Mouse (Mus musculus): ENCODE data around the gene Gm10719. TPM values are rescaled to one million over a fixed set of nuclear protein-coding genes. Genes with fewer than 3 reads are reported as not detected.

Gene Gm10719
- 0.14 TPM in 1 of 2 replicates, not detected in the other for polyA plus RNA-seq (2012; rRNA removed)

GRCm38 (mm10) chr9:3017108-3017507 is at the start of gene Gm10719:
Gm10719 (plus strand) TSS chr9:3017408.

GRCm38 (mm10) chr9:3000445-3000972 is 16.7 kb upstream of the Gm10719 start, which contains the start of gene Gm10722:
Gm10722 (plus strand) TSS chr9:3000922.

GRCm38 (mm10) chr9:3002794-3003396 is 14.3 kb upstream of the Gm10719 start, which contains the start of gene Gm11168:
Gm11168 (plus strand) TSS chr9:3003346.

DNA sequence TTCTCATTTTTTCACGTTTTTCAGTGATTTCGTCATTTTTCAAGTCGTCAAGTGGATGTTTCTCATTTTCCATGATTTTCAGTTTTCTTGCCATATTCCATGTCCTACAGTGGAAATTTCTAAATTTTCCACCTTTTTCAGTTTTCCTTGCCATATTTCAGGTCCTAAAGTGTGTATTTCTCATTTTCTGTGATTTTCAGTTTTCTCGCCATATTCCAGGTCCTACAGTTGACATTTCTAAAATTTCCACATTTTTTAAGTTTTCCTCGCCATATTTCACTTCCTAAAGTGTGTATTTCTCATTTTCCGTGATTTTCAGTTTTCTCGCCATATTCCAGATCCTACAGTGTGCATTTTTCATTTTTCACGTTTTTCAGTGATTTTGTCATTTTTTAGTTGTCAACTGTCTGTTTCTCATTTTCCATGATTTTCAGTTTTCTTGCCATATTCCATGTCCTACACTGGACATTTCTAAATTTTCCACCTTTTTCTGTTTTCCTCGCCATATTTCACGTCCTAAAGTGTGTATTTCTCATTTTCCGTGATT is 4.4 kb upstream of the Gm10719 start, which contains the start of gene Gm10721:
TSS of gene Gm10721 (plus strand) at position 408 of the 547 bp plus-strand sequence.

DNA sequence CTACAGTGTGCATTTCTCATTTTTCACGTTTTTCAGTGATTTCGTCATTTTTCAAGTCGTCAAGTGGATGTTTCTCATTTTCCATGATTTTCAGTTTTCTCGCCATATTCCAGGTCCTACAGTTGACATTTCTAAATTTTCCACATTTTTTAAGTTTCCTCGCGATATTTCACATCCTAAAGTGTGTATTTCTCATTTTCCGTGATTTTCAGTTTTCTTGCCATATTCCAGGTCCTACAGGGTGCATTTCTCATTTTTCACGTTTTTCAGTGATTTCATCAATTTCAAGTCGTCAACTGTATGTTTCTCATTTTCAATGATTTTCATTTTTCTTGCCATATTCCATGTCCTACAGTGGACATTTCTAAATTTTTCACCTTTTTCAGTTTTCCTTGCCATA is 1.9 kb upstream of the Gm10719 start, which contains the start of gene Gm10720:
TSS of gene Gm10720 (plus strand) at position 301 of the 400 bp plus-strand sequence.

DNA sequence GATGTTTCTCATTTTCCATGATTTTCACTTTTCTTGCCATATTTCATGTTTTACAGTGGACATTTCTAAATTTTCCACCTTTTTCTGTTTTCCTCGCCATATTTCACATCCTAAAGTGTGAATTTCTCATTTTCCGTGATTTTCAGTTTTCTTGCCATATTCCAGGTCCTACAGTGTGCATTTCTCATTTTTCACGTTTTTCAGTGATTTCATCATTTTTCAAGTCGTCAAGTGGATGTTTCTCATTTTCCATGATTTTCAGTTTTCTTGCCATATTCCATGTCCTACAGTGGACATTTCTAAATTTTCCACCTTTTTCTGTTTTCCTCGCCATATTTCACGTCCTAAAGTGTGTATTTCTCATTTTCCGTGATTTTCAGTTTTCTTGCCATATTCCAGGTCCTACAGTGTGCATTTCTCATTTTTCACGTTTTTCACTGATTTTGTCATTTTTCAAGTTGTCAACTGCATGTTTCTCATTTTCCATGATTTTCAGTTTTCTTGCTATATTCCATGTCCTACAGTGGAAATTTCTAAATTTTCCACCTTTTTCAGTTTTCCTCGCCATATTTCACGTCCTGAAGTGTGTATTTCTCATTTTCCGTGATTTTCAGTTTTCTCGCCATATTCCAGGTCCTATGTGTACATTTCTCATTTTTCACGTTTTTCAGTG is 6.2 kb downstream of the Gm10719 start, which contains the start of gene Gm10718:
TSS of gene Gm10718 (plus strand) at position 236 of the 673 bp plus-strand sequence.

DNA sequence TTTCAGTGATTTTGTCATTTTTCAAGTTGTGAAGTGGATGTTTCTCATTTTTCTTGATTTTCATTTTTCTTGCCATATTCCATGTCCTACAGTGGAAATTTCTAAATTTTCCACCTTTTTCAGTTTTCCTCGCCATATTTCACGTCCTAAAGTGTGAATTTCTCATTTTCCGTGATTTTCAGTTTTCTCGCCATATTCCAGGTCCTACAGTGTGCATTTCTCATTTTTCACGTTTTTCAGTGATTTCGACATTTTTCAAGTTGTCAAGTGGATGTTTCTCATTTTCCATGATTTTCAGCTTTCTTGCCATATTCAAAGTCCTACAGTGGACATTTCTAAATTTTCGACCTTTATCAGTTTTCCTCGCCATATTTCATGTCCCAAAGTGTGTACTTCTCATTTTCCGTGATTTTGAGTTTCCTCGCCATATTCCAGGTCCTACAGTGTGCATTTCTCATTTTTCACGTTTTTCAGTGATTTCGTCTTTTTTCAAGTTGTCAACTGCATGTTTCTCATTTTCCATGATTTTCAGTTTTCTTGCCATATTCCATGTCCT is 7.8 kb downstream of the Gm10719 start, which contains the start of gene Gm10717:
TSS of gene Gm10717 (plus strand) at position 506 of the 556 bp plus-strand sequence.

DNA sequence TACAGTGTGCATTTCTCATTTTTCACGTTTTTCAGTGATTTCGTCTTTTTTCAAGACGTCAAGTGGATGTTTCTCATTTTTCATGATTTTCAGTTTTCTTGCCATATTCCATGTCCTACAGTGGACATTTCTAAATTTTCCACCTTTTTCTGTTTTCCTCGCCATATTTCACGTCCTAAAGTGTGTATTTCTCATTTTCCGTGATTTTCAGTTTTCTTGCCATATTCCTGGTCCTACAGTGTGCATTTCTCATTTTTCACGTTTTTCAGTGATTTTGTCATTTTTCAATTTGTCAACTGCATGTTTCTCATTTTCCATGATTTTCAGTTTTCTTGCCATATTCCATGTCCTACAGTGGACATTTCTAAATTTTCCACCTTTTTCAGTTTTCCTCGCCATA is 17.1 kb downstream of the Gm10719 start, which contains the start of gene Gm17535:
TSS of gene Gm17535 (plus strand) at position 301 of the 400 bp plus-strand sequence.

GRCm38 (mm10) chr9:3036577-3036976 is 19.4 kb downstream of the Gm10719 start, which contains the start of gene Gm10715:
Gm10715 (plus strand) TSS chr9:3036877.

Other genes with a start within 250 kb of the Gm10719 start
- gene Gm10722, start 16.5 kb upstream of the Gm10719 start, polyA plus RNA-seq (2012; rRNA removed): not detected in 2 replicates
- not detected in 2 replicates for gene Gm11168, start 14.1 kb upstream of the Gm10719 start, polyA plus RNA-seq (2012; rRNA removed)
- 0.10 TPM in 1 of 2 replicates, not detected in the other for gene Gm10721, start 4.3 kb upstream of the Gm10719 start, polyA plus RNA-seq (2012; rRNA removed)
- gene Gm10720, start 1.8 kb upstream of the Gm10719 start, polyA plus RNA-seq (2012; rRNA removed): not detected in 2 replicates
- gene Gm10718, start 6.1 kb downstream of the Gm10719 start, polyA plus RNA-seq (2012; rRNA removed): 0.41 TPM in 1 of 2 replicates, not detected in the other
- gene Gm10717, start 8.0 kb downstream of the Gm10719 start, polyA plus RNA-seq (2012; rRNA removed): not detected in 2 replicates
- not detected in 2 replicates for gene Gm17535, start 17.2 kb downstream of the Gm10719 start, polyA plus RNA-seq (2012; rRNA removed)
- not detected in 2 replicates for gene Gm10715, start 19.5 kb downstream of the Gm10719 start, polyA plus RNA-seq (2012; rRNA removed)

Measured in central nervous system, embryonic 11.5 days (tissue).